Mouse (Mus musculus): Measurements from ENCODE around the gene Tubgcp4.

GRCm38 (mm10) chr2:121149679-121150078 lies 20.8 kb upstream of the Tubgcp4 start:
- TF ChIP-seq CTCF (IDR thresholded peaks at IDR 0.05; ENCODE audit: low read depth) (no peak), EP300 (optimal IDR thresholded peaks at IDR 0.05) (no peak)

Data from stomach, postnatal 0 days (tissue).